Mouse (Mus musculus) megakaryocyte, embryonic 14.5 days (primary cell): ENCODE data around the gene Pard3. TPM values are rescaled to one million over a fixed set of nuclear protein-coding genes. Genes with fewer than 3 reads are reported as not detected.
A peak's percentile ranks its signal among the peaks of the same experiment; 100 is the strongest.

Experiments used
- H3K27me3 ChIP-seq: replicated peaks from 2 replicates; pipeline ENCODE3; 2012; ENCODE audit warnings: inconsistent platforms
- H3K36me3 ChIP-seq: replicated peaks from 2 replicates; pipeline ENCODE3; 2012; ENCODE audit warnings: low read length, inconsistent platforms, mixed read lengths
- H3K4me1 ChIP-seq: 2 replicates; pipeline ENCODE4 v1.6.1; 2012; ENCODE audit warnings: inconsistent platforms
- H3K4me3 ChIP-seq: replicated peaks from 2 replicates; pipeline ENCODE3; 2012; ENCODE audit warnings: moderate library complexity, mild to moderate bottlenecking, inconsistent platforms
- H3K9me3 ChIP-seq: 2 replicates; pipeline ENCODE4 v1.6.1; 2012; ENCODE audit warnings: inconsistent platforms
- FLI1 ChIP-seq: IDR thresholded peaks from 2 replicates; pipeline ENCODE4 v1.6.1; 2012; ENCODE audit warnings: low read length, inconsistent platforms, mixed read lengths
- GATA1 ChIP-seq: IDR thresholded peaks from 3 replicates; pipeline ENCODE4 v1.6.1; 2012; ENCODE audit warnings: mixed read lengths, low read length, inconsistent platforms, borderline replicate concordance
- polyA plus RNA-seq: library from polyadenylated mRNA; stranded (reverse); fragments of >175 nt; gene quantifications from 2 replicates; pipeline ENCODE4 v1.2.3, GENCODE M21; 2012; ENCODE audit warnings: low replicate concordance; ENCODE audit not compliant: insufficient read depth

Pard3 gene
- polyA plus RNA-seq, 1 experiment: not detected

DNA sequence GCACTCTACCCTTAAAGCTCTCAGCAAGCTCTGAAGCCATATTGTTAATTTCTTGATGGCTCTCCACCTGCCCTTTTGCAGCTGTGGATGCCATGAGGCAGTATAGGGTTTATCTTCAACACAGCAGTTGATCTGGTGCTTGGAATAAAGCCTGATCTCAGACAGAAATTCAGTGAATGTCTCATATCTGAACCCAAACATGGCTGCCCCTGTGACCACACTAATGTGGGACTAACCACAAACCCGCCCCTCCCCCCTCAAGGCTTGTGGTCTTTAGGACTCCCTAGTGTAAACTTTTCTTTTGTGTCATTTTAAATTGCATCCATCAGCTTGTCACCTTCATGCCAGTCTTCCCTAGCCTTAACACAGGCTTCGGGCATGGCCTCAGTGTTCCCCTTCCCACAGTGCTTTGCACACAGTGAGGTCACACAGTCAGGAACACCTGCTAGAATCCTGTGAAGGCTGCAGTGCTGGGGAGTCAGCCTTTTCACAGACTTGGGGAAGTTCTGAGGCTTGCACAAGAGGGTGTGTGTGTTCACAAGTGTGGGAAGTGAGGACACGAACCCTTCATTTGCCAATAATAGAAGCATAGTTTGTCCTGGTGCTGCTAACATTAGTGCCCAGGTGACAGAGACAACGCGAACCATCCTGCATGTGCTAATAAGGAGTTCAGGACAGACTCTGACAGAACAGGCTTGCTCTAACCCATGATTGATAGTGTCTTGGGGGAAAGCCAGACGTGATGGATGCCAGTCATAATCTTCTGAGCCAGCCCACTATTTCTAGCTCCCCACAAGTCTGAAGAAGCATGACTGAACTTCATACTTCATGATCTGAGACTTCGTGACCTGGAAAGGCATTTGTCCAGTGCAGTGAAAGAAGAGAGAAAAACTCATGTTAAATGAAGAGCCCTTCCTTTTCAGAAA lies 451.4 kb downstream of the Pard3 start:
- Histone ChIP-seq H3K4me3 (peak overlapping the region; percentile 53), H3K36me3 (no peaks in the 10 kb centered on the region), H3K27me3 (no peaks in the 10 kb centered on the region), H3K9me3 (no peaks in the 10 kb centered on the region), H3K4me1 (peaks cover 93% of the 10 kb centered on the region)
- TF ChIP-seq GATA1 (no peak), FLI1 (no peak)

DNA sequence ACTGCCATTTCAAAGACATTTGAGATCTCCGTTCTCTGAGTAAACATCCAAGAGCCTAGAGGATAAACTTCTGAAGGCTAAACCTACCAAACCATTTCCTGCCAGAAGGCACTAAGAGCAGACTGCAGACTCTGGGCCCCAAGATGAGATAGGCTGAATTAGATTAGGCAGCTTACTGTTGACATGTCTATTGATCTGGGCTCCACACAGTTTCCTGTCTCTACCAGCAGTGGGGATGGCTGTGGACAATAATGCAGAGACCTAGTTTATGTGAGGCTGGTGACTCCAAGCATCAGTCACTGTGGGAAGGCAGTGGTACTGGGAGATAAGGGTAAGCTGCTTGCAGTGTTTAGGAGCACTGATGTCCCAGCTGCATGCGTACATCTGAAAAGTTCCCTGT lies 452.4 kb downstream of the Pard3 start:
- TF ChIP-seq FLI1 (no peak), GATA1 (peak; percentile 74; the same call in 1 of the 3 replicates)
- peak overlapping the region; percentile 64 for H3K4me3 ChIP-seq
- peaks cover 92% of the 10 kb centered on the region for H3K4me1 ChIP-seq

DNA sequence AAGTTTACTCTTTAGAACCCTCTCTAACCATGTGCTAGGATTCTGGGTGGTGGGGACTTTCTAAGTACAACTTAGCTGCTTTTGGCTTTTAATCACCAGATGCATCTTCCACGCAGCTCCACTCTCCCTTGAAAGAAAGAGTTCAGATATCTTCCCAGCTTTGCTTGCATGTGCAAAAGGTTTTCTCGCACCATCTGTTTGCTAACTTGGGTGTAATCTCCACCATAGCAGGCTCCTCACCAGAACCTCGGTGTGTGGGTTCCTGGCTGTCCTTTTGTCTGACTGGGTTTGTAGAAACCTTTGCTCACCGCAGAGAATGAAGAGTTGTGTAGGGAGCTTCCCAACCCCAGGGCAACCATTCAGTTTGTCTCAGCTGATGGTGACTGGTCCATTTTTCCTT lies 462.0 kb downstream of the Pard3 start:
- peaks cover 6% of the 10 kb centered on the region for H3K4me1 ChIP-seq

More for the DNA sequence above, 452.4 kb downstream of the Pard3 start:
- Histone ChIP-seq H3K36me3 (no peaks in the 10 kb centered on the region), H3K9me3 (no peaks in the 10 kb centered on the region), H3K27me3 (no peaks in the 10 kb centered on the region)

DNA sequence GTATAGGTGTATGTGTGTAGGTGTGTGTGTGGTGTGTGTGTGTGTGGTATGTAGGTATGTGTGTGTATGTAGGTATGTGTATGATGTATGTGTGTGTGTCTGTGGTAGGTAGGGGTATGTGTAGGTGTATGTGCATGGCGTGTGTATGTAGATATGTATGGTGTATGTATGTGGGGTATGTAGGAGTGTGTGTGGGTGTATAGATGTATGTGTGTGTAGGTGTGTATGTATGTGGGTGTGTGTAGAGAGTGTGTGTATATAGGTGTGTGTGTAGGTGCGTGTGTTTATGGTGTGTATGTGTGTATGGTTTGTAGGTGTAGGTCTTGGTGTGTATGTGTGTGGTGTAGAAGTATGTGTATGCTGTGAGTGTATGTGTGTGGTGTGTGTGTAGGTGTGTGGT lies 464.6 kb downstream of the Pard3 start:
- no peaks in the 10 kb centered on the region for H3K36me3 ChIP-seq
- no peak overlapping the region for H3K4me3 ChIP-seq
- peaks cover 2% of the 10 kb centered on the region for H3K27me3 ChIP-seq
- TF ChIP-seq FLI1 (no peak), GATA1 (no peak)
- peaks cover 3% of the 10 kb centered on the region; the same call in 1 of the 2 replicates for H3K4me1 ChIP-seq
- no peaks in the 10 kb centered on the region for H3K9me3 ChIP-seq

More for the DNA sequence above, 462.0 kb downstream of the Pard3 start:
- no peaks in the 10 kb centered on the region for H3K9me3 ChIP-seq
- no peaks in the 10 kb centered on the region for H3K36me3 ChIP-seq
- peaks cover 2% of the 10 kb centered on the region for H3K27me3 ChIP-seq
- no peak for TF ChIP-seq GATA1
- no peak for TF ChIP-seq FLI1
- H3K4me3 ChIP-seq: no peak overlapping the region

DNA sequence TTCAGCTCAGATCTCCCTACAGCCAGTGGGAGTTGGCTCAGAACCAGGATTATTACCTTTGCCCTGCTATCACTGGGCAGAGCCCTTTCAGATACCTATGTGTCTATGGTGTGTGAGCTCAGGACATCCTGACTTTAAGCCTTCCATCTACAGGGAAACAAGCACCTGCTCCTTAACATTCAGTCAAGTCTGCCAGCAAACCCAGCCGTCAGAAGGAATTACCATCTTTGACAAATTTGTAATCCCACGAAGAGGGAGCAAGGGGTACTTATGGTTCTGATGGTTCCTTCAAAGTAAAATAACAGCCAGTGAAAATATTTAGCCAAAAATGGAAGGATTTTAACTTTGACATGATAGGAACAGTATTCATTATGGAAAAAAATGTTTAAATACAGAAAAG lies 466.1 kb downstream of the Pard3 start:
- H3K9me3 ChIP-seq: no peaks in the 10 kb centered on the region
- H3K4me1 ChIP-seq: peaks cover 12% of the 10 kb centered on the region; the same call in 1 of the 2 replicates
- TF ChIP-seq GATA1 (no peak), FLI1 (no peak)
- no peaks in the 10 kb centered on the region for H3K36me3 ChIP-seq
- H3K4me3 ChIP-seq: no peak overlapping the region
- H3K27me3 ChIP-seq: peaks cover 2% of the 10 kb centered on the region

DNA sequence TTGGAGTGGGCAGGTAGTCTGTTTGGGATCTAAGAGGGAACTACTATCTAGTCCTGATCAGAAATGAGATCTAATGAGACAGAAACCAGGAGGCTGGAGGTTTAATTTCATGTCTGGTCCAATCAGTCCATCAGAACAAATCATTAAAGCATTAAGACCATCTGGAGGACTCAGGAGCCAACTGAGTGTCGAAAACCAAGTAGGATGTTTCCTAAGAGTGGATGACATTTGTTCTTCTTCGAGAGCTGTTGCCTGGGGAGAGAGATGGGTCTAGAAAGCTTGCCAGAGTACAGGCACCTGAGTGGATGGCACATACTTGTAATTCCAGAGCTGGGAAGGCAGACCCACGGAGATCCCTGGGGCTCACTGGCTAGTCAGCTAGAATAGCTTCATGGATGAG lies 468.2 kb downstream of the Pard3 start:
- Histone ChIP-seq H3K9me3 (no peaks in the 10 kb centered on the region), H3K4me1 (peaks cover 13% of the 10 kb centered on the region; the same call in 1 of the 2 replicates), H3K27me3 (peaks cover 3% of the 10 kb centered on the region), H3K4me3 (no peak overlapping the region), H3K36me3 (no peaks in the 10 kb centered on the region)
- TF ChIP-seq FLI1 (no peak), GATA1 (no peak)

DNA sequence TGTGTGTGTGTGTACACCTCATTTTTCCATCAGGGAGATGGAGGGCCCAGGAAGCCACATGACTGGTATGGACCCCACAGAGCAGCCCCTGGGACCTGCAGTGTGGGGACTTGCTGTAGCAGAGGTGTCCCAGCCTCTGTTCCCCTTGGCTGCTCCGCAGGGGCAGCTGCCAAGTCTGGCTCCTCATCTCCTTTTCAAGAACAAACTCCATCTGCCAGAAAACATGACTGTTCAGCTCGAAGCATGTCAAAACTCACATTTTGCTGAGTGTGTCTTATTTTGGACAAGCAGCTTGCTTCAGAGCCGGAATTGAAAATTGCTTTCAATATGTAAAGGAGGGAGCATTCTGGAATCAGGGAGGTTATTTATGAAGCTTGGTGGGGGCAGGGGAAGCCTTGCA lies 471.1 kb downstream of the Pard3 start:
- no peaks in the 10 kb centered on the region for H3K36me3 ChIP-seq
- H3K9me3 ChIP-seq: no peaks in the 10 kb centered on the region
- H3K4me1 ChIP-seq: peaks cover 13% of the 10 kb centered on the region; the same call in 1 of the 2 replicates
- TF ChIP-seq FLI1 (no peak), GATA1 (no peak)
- peaks cover 3% of the 10 kb centered on the region for H3K27me3 ChIP-seq
- H3K4me3 ChIP-seq: no peak overlapping the region

DNA sequence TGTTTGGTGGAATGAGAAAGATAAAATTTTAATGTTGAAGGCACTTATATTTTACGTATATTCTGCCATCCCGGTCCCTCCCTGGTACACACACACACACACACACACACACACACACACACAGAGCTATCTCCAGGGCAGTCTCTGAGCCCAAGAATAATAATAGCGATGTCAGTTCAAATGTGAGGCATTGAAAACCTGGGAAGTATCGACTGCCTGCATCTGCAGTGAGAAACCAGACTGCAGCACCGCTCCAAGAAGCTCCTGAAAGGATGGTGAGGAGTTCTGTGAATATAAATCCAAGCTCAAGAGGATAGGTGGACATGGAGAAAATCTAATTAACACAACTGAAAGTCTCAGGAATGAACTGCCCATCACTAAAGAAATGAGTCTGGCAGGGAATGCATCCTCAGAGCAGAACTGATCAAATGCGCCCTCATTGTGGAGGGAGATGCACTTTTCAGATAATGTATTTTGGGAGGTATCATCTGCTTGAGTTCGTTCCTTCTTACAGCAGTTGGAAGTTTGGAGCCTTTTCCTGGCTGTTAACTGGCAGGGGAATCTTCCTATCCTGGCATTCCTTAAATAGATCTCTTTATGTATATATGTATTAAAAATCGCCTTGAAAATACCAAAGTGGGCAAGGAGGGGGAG lies 471.6 kb downstream of the Pard3 start:
- Histone ChIP-seq H3K4me3 (no peak overlapping the region), H3K27me3 (peaks cover 3% of the 10 kb centered on the region), H3K9me3 (no peaks in the 10 kb centered on the region), H3K4me1 (peaks cover 18% of the 10 kb centered on the region; the same call in 1 of the 2 replicates), H3K36me3 (no peaks in the 10 kb centered on the region)
- TF ChIP-seq GATA1 (no peak), FLI1 (no peak)

DNA sequence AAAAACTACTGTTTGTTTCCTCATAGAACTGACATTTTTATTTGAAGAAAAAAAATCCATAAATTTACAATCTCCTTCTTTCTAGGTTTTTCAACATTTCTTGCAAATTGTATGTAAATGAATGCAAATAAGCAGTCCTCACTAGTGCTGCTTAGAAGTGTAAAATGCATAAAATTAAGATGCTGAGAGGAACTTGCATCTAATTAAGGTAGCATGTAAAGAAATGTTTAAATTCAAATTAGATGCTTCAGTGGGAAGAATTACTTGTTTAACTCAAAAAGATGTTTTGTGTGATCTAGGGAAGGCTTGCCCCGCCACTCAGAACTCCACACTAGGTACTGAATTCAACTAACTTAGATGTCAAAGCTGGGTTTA lies 472.1 kb downstream of the Pard3 start:
- Histone ChIP-seq H3K27me3 (peaks cover 3% of the 10 kb centered on the region), H3K36me3 (no peaks in the 10 kb centered on the region), H3K9me3 (no peaks in the 10 kb centered on the region), H3K4me3 (no peak overlapping the region), H3K4me1 (peaks cover 17% of the 10 kb centered on the region; the same call in 1 of the 2 replicates)
- TF ChIP-seq GATA1 (no peak), FLI1 (no peak)

DNA sequence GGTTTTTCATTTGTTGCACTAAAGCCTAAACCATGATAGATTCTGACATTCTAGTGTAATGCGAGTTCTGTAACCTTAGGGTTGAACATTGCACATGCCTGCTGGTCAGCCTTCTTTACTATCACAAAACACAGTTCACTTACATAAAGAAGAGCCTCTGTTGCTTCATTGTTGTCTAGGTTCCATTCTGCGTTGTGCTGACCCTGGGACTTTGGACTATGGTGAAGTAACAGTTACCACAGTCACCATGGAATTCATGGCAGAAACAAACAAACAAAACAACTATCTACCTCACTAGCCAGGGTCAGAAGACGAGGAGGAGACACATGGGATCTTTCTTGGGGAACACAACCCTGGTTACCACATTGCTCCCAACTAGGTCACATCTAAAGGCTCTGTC lies 476.1 kb downstream of the Pard3 start:
- Histone ChIP-seq H3K36me3 (no peaks in the 10 kb centered on the region), H3K9me3 (0 out of 2 replicates have a peak, but pooled peaks cover 3% of the 10 kb centered on the region), H3K4me3 (no peak overlapping the region), H3K4me1 (peaks cover 13% of the 10 kb centered on the region), H3K27me3 (peaks cover under 1% of the 10 kb centered on the region)
- TF ChIP-seq GATA1: no peak
- no peak for TF ChIP-seq FLI1

DNA sequence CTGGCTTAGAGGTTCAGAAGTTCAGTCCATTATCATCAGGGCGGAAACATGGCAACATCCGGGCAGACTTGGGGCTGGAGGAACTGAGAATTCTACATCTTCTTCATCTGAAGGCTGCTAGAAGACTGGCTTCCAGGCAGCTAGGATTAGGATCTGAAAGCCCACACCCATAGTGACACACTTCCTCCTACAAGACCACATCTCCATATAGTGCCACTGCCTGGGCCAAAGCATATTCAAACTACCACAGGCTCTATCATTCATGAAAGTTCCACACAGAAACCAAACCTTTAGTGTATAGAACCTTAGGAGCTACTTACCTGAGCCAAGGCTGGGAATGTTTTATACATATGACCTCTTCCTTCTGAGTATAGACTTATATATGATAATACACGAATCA lies 476.6 kb downstream of the Pard3 start:
- H3K4me3 ChIP-seq: no peak overlapping the region
- no peak for TF ChIP-seq GATA1
- peaks cover 12% of the 10 kb centered on the region for H3K4me1 ChIP-seq
- no peaks in the 10 kb centered on the region for H3K27me3 ChIP-seq
- H3K9me3 ChIP-seq: 0 out of 2 replicates have a peak, but pooled peaks cover 3% of the 10 kb centered on the region
- no peaks in the 10 kb centered on the region for H3K36me3 ChIP-seq
